Mouse (Mus musculus): ENCODE data around the gene Rbsn. TPM values are rescaled to one million over a fixed set of nuclear protein-coding genes. Genes with fewer than 3 reads are reported as not detected.

Gene Rbsn
- polyA plus RNA-seq, 2 experiments, result 17.3 to 19.1 TPM

- H3K4me1 ChIP-seq (ENCODE audit: control insufficient read depth, insufficient read depth, low read length), result no peaks in the 10 kb centered on the region
- H3K4me3 ChIP-seq (replicated peaks; ENCODE audit: low read length), result no peak overlapping the region
- H3K9me3 ChIP-seq (ENCODE audit: control insufficient read depth, low read length), result no peaks in the 10 kb centered on the region
- H3K36me3 ChIP-seq (ENCODE audit: control insufficient read depth, insufficient read depth, low read length), result no peaks in the 10 kb centered on the region
- no peak overlapping the region for H3K4me2 ChIP-seq (replicated peaks; ENCODE audit: low read depth, low read length, severe bottlenecking)
- H3K27me3 ChIP-seq (ENCODE audit: control insufficient read depth, insufficient read depth, low read length), result no peaks in the 10 kb centered on the region
- no peak for ATAC-seq (ENCODE audit: low FRiP score, low read depth)
- H3K27ac ChIP-seq (replicated peaks; ENCODE audit: low read depth, low read length), result no peak overlapping the region
- no peak for DNase-seq (ENCODE audit: low spot score)
- no peak overlapping the region for H3K9ac ChIP-seq (ENCODE audit: low read depth, low read length, severe bottlenecking)
- TF ChIP-seq POLR2A (IDR thresholded peaks at IDR 0.05; ENCODE audit: borderline replicate concordance, extremely low read depth, insufficient read depth, insufficient read length), result no peak
- WGBS, result 67% methylated on average over 1 of the region's 1 CpGs
Measured at GRCm38 (mm10) chr6:92231356-92231755, 16.6 kb upstream of the Rbsn start.

- no peak overlapping the region for H3K4me3 ChIP-seq (replicated peaks; ENCODE audit: low read length)
- WGBS, result 77% methylated on average over 2 of the region's 2 CpGs
- no peaks in the 10 kb centered on the region for H3K4me1 ChIP-seq (ENCODE audit: control insufficient read depth, insufficient read depth, low read length)
- no peaks in the 10 kb centered on the region for H3K27me3 ChIP-seq (ENCODE audit: control insufficient read depth, insufficient read depth, low read length)
- ATAC-seq (ENCODE audit: low FRiP score, low read depth) (no peak), DNase-seq (ENCODE audit: low spot score) (no peak)
- H3K4me2 ChIP-seq (replicated peaks; ENCODE audit: low read depth, low read length, severe bottlenecking), result no peak overlapping the region
- H3K9ac ChIP-seq (ENCODE audit: low read depth, low read length, severe bottlenecking), result no peak overlapping the region
- H3K9me3 ChIP-seq (ENCODE audit: control insufficient read depth, low read length), result no peaks in the 10 kb centered on the region
- no peak overlapping the region for H3K27ac ChIP-seq (replicated peaks; ENCODE audit: low read depth, low read length)
- no peak for TF ChIP-seq POLR2A (IDR thresholded peaks at IDR 0.05; ENCODE audit: borderline replicate concordance, extremely low read depth, insufficient read depth, insufficient read length)
- no peaks in the 10 kb centered on the region for H3K36me3 ChIP-seq (ENCODE audit: control insufficient read depth, insufficient read depth, low read length)
Measured at GRCm38 (mm10) chr6:92229586-92229985, 14.9 kb upstream of the Rbsn start.

DNA sequence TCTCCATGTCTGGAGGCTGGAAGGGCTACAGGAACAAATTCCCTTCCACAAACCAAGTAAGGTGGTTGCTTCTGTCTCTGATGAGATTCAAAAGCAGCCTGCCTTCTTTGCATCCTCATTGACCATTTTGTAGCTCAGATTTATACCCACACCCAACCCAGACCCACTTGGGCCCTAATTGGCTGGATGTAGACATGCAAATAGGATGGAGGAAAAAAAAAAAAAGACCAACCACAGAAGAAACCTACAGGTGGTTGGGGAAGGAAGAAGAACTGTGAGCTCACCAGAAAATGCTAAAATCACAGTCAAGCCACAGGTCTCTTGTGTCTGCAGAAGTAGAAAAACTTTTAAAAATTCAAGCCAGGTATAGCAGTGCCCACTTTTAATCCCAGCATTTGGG is 14.4 kb upstream of the Rbsn start:
- H3K4me2 ChIP-seq (replicated peaks; ENCODE audit: low read depth, low read length, severe bottlenecking), result no peak overlapping the region
- no peak overlapping the region for H3K27ac ChIP-seq (replicated peaks; ENCODE audit: low read depth, low read length)
- no peaks in the 10 kb centered on the region for H3K4me1 ChIP-seq (ENCODE audit: control insufficient read depth, insufficient read depth, low read length)
- no peak overlapping the region for H3K4me3 ChIP-seq (replicated peaks; ENCODE audit: low read length)
- no peaks in the 10 kb centered on the region for H3K36me3 ChIP-seq (ENCODE audit: control insufficient read depth, insufficient read depth, low read length)
- no peak for TF ChIP-seq POLR2A (IDR thresholded peaks at IDR 0.05; ENCODE audit: borderline replicate concordance, extremely low read depth, insufficient read depth, insufficient read length)
- ATAC-seq (ENCODE audit: low FRiP score, low read depth), result no peak
- H3K27me3 ChIP-seq (ENCODE audit: control insufficient read depth, insufficient read depth, low read length), result no peaks in the 10 kb centered on the region
- no peak overlapping the region for H3K9ac ChIP-seq (ENCODE audit: low read depth, low read length, severe bottlenecking)
- no peak for DNase-seq (ENCODE audit: low spot score)
- no peaks in the 10 kb centered on the region for H3K9me3 ChIP-seq (ENCODE audit: control insufficient read depth, low read length)

DNA sequence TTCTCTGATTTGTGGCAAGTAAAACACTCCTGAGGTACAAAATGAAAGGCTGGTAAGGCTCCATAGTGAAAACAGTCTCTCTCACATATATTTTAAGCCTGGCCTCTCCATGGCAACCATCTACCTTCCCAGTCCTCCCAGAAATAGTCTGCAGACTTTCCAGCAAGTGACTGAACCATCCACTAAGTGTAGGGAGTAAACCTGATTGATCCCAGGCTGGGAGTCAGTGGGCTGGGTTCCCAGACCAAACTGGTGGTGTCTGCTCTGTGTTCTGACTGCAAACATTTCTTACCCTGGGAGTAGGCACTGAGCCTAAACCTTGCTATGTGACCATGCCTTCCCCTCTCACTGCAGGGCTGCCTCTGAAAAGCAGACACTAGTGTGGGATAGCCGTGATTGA is 10.3 kb upstream of the Rbsn start:
- Histone ChIP-seq H3K4me1 (ENCODE audit: control insufficient read depth, insufficient read depth, low read length) (no peaks in the 10 kb centered on the region), H3K27ac (replicated peaks; ENCODE audit: low read depth, low read length) (no peak overlapping the region), H3K27me3 (ENCODE audit: control insufficient read depth, insufficient read depth, low read length) (no peaks in the 10 kb centered on the region), H3K4me2 (replicated peaks; ENCODE audit: low read depth, low read length, severe bottlenecking) (no peak overlapping the region), H3K9ac (ENCODE audit: low read depth, low read length, severe bottlenecking) (no peak overlapping the region), H3K9me3 (ENCODE audit: control insufficient read depth, low read length) (no peaks in the 10 kb centered on the region), H3K36me3 (ENCODE audit: control insufficient read depth, insufficient read depth, low read length) (no peaks in the 10 kb centered on the region), H3K4me3 (replicated peaks; ENCODE audit: low read length) (no peak overlapping the region)
- WGBS, result 83% methylated on average over 1 of the region's 1 CpGs
- ATAC-seq (ENCODE audit: low FRiP score, low read depth) (no peak), DNase-seq (ENCODE audit: low spot score) (no peak)
- TF ChIP-seq POLR2A (IDR thresholded peaks at IDR 0.05; ENCODE audit: borderline replicate concordance, extremely low read depth, insufficient read depth, insufficient read length), result no peak

DNA sequence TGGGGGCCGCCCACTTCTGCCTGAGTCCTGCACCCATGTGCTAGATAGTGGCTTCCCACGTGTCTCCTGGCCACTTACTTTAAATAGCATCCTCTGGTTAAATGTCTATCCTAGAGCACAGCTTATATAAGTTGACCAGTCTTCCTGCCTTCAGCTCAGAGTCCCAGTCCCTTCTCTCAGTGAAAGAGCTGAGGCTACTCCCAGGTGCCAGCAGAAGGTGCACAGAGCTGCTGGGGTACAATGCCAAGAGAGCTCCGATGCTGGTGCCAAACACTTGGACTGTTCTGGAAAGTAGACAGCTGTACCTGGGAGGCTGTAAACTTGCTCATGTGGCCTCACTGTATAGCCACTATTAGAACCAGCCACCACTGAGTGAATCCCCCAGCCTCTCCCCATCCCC is 7.3 kb upstream of the Rbsn start:
- Histone ChIP-seq H3K4me2 (replicated peaks; ENCODE audit: low read depth, low read length, severe bottlenecking) (no peak overlapping the region), H3K36me3 (ENCODE audit: control insufficient read depth, insufficient read depth, low read length) (no peaks in the 10 kb centered on the region), H3K4me3 (replicated peaks; ENCODE audit: low read length) (no peak overlapping the region), H3K27ac (replicated peaks; ENCODE audit: low read depth, low read length) (no peak overlapping the region), H3K9me3 (ENCODE audit: control insufficient read depth, low read length) (no peaks in the 10 kb centered on the region), H3K27me3 (ENCODE audit: control insufficient read depth, insufficient read depth, low read length) (no peaks in the 10 kb centered on the region), H3K9ac (ENCODE audit: low read depth, low read length, severe bottlenecking) (no peak overlapping the region), H3K4me1 (ENCODE audit: control insufficient read depth, insufficient read depth, low read length) (no peaks in the 10 kb centered on the region)
- DNase-seq (ENCODE audit: low spot score) (no peak), ATAC-seq (ENCODE audit: low FRiP score, low read depth) (no peak)
- TF ChIP-seq POLR2A (IDR thresholded peaks at IDR 0.05; ENCODE audit: borderline replicate concordance, extremely low read depth, insufficient read depth, insufficient read length), result no peak
- WGBS, result 84% methylated on average over 3 of the region's 3 CpGs

- H3K27ac ChIP-seq (replicated peaks; ENCODE audit: low read depth, low read length), result no peak overlapping the region
- H3K4me3 ChIP-seq (replicated peaks; ENCODE audit: low read length), result no peak overlapping the region
- no peak overlapping the region for H3K4me2 ChIP-seq (replicated peaks; ENCODE audit: low read depth, low read length, severe bottlenecking)
- no peaks in the 10 kb centered on the region for H3K27me3 ChIP-seq (ENCODE audit: control insufficient read depth, insufficient read depth, low read length)
- DNase-seq (ENCODE audit: low spot score), result no peak
- no peaks in the 10 kb centered on the region for H3K4me1 ChIP-seq (ENCODE audit: control insufficient read depth, insufficient read depth, low read length)
- H3K9me3 ChIP-seq (ENCODE audit: control insufficient read depth, low read length), result no peaks in the 10 kb centered on the region
- ATAC-seq (ENCODE audit: low FRiP score, low read depth), result no peak
- H3K36me3 ChIP-seq (ENCODE audit: control insufficient read depth, insufficient read depth, low read length), result no peaks in the 10 kb centered on the region
- no peak overlapping the region for H3K9ac ChIP-seq (ENCODE audit: low read depth, low read length, severe bottlenecking)
- WGBS, result 78% methylated on average over 6 of the region's 6 CpGs
- TF ChIP-seq POLR2A (IDR thresholded peaks at IDR 0.05; ENCODE audit: borderline replicate concordance, extremely low read depth, insufficient read depth, insufficient read length), result no peak
Measured at GRCm38 (mm10) chr6:92221604-92222003, 6.9 kb upstream of the Rbsn start.
